Mouse (Mus musculus) brain, embryonic 14.5 days (tissue): ENCODE data around the gene Map4k3.

ENCODE experiments used
- CTCF ChIP-seq: fragments of 200-500 bp; IDR thresholded peaks from 2 replicates; pipeline ENCODE4 v1.5.1; 2012; ENCODE audit warnings: inconsistent platforms, mild to moderate bottlenecking, moderate library complexity, borderline replicate concordance; ENCODE audit not compliant: insufficient read depth, insufficient read length; ENCODE audit errors: extremely low read depth
- POLR2A ChIP-seq: fragments of 200-500 bp; IDR thresholded peaks from 2 replicates; pipeline ENCODE4 v1.6.1; 2012; ENCODE audit warnings: mild to moderate bottlenecking, inconsistent platforms, borderline replicate concordance; ENCODE audit not compliant: poor library complexity, insufficient read depth, insufficient read length, severe bottlenecking; ENCODE audit errors: extremely low read depth

- TF ChIP-seq CTCF (peak; percentile 43; the same call in 1 of the 2 replicates), POLR2A (no peak)
Observed at GRCm38 (mm10) chr17:80564611-80564924, 163.7 kb downstream of the Map4k3 start.
